In genomic region chr12:118847861-118848495, GRCm38 (mm10) we compare ENCODE assay signal across 7 mouse cellular contexts. TPM values are rescaled to one million over a fixed set of nuclear protein-coding genes. Genes with fewer than 3 reads are reported as not detected.
DNase-seq lines count a peak whose midpoint lies in the region; ATAC-seq and TF ChIP-seq lines count a peak whose summit lies in the region.

No protein-coding gene starts in this region.

- H3K9ac ChIP-seq in lung, postnatal 0 days (replicated peaks; ENCODE audit: low read depth): no peak overlapping the region
- peak overlapping the region; percentile 60 for H3K9ac ChIP-seq in forebrain, embryonic 16.5 days (replicated peaks; ENCODE audit: low read depth, low read length)
- no peak overlapping the region for H3K9ac ChIP-seq in limb, embryonic 15.5 days
- H3K9ac ChIP-seq in stomach, embryonic 15.5 days: no peak overlapping the region

- no peak overlapping the region for H3K27ac ChIP-seq in lung, postnatal 0 days (ENCODE audit: low read length)
- peak overlapping the region; percentile 75 for H3K27ac ChIP-seq in forebrain, embryonic 16.5 days (ENCODE audit: low read length)
- H3K27ac ChIP-seq in limb, embryonic 15.5 days: no peak overlapping the region
- H3K27ac ChIP-seq in stomach, embryonic 15.5 days: no peak overlapping the region

- TF ChIP-seq CTCF in lung, postnatal 0 days (IDR thresholded peaks at IDR 0.05): no peak

- 0 out of 2 replicates have a peak, but pooled peaks have one; percentile 6 for ATAC-seq in lung, postnatal 0 days
- peak; percentile 29 for ATAC-seq in forebrain, embryonic 16.5 days
- no peak for ATAC-seq in limb, embryonic 15.5 days (ENCODE audit: insufficient number of reproducible peaks, low FRiP score, low TSS enrichment, low read depth)
- ATAC-seq in stomach, embryonic 15.5 days (ENCODE audit: insufficient read depth, low FRiP score, low read depth): no peak

- H3K4me2 ChIP-seq in lung, postnatal 0 days (replicated peaks; ENCODE audit: low read depth, low read length): peak overlapping the region; percentile 50
- H3K4me2 ChIP-seq in forebrain, embryonic 16.5 days (ENCODE audit: low read length): peak overlapping the region; percentile 86
- peak overlapping the region; percentile 54 for H3K4me2 ChIP-seq in limb, embryonic 15.5 days
- peak overlapping the region; percentile 52 for H3K4me2 ChIP-seq in stomach, embryonic 15.5 days

- H3K36me3 ChIP-seq in lung, postnatal 0 days (ENCODE audit: insufficient read depth, low read length): no peaks in the 10 kb centered on the region
- no peaks in the 10 kb centered on the region for H3K36me3 ChIP-seq in forebrain, embryonic 16.5 days (ENCODE audit: control insufficient read depth, insufficient read depth)
- no peaks in the 10 kb centered on the region for H3K36me3 ChIP-seq in limb, embryonic 15.5 days
- no peaks in the 10 kb centered on the region for H3K36me3 ChIP-seq in stomach, embryonic 15.5 days

- H3K4me3 ChIP-seq in lung, postnatal 0 days (ENCODE audit: low read depth, low read length): peak overlapping the region; percentile 32
- H3K4me3 ChIP-seq in forebrain, embryonic 16.5 days (replicated peaks; ENCODE audit: low read length): peak overlapping the region; percentile 52
- H3K4me3 ChIP-seq in limb, embryonic 15.5 days: peak overlapping the region; percentile 45
- H3K4me3 ChIP-seq in stomach, embryonic 15.5 days (replicated peaks): peak overlapping the region; percentile 28

- DNase-seq in lung, postnatal 0 days (ENCODE audit: low spot score): no peak
- DNase-seq in lung, postnatal 25 days (ENCODE audit: low spot score): no peak
- no peak for DNase-seq in natural killer cell, adult 2 months (ENCODE audit: low spot score in 2 of 2)
- DNase-seq in frontal cortex, postnatal 14 days (ENCODE audit: low spot score in 2 of 2): no peak

- H3K27me3 ChIP-seq in lung, postnatal 0 days (replicated peaks; ENCODE audit: insufficient read depth, low read length): peaks cover 76% of the 10 kb centered on the region
- H3K27me3 ChIP-seq in forebrain, embryonic 16.5 days (replicated peaks; ENCODE audit: control insufficient read depth, insufficient read depth, low read length): peaks cover 14% of the 10 kb centered on the region
- peaks cover 83% of the 10 kb centered on the region for H3K27me3 ChIP-seq in limb, embryonic 15.5 days
- peaks cover 79% of the 10 kb centered on the region for H3K27me3 ChIP-seq in stomach, embryonic 15.5 days (replicated peaks)

- TF ChIP-seq EP300 in lung, postnatal 0 days (IDR thresholded peaks at IDR 0.05): no peak

- H3K4me1 ChIP-seq in lung, postnatal 0 days (ENCODE audit: insufficient read depth, low read depth, low read length): peaks cover 1% of the 10 kb centered on the region; the same call in 1 of the 2 replicates
- H3K4me1 ChIP-seq in forebrain, embryonic 16.5 days (replicated peaks; ENCODE audit: control insufficient read depth, insufficient read depth, low read length): peaks cover 33% of the 10 kb centered on the region
- peaks cover 32% of the 10 kb centered on the region for H3K4me1 ChIP-seq in limb, embryonic 15.5 days
- H3K4me1 ChIP-seq in stomach, embryonic 15.5 days: peaks cover 27% of the 10 kb centered on the region

- WGBS in lung, postnatal 0 days: 1% methylated on average over 21 of the region's 23 CpGs
- WGBS in forebrain, embryonic 16.5 days: 1% methylated on average over 22 of the region's 23 CpGs
- 1% methylated on average over 23 of the region's 23 CpGs for WGBS in limb, embryonic 15.5 days
- WGBS in stomach, embryonic 15.5 days: 1% methylated on average over 22 of the region's 23 CpGs

- H3K9me3 ChIP-seq in lung, postnatal 0 days (ENCODE audit: low read length): no peaks in the 10 kb centered on the region
- H3K9me3 ChIP-seq in forebrain, embryonic 16.5 days (ENCODE audit: control insufficient read depth, low read length): no peaks in the 10 kb centered on the region
- H3K9me3 ChIP-seq in limb, embryonic 15.5 days: no peaks in the 10 kb centered on the region
- H3K9me3 ChIP-seq in stomach, embryonic 15.5 days: no peaks in the 10 kb centered on the region

RNA-seq across cellular contexts. Expression of gene Sp8, which starts 1.8 kb away (rescaled TPM):
- polyA plus RNA-seq in lung, postnatal 0 days (2015; fragmentation: Nextera tagmentation; extraction: Ambion mirVana): not detected in 2 replicates
- 11.8 and 12.0 TPM in 2 replicates for polyA plus RNA-seq in forebrain, embryonic 16.5 days (2015; fragmentation: Nextera tagmentation; extraction: Ambion mirVana)
- polyA plus RNA-seq in limb, embryonic 15.5 days (2015; fragmentation: Nextera tagmentation; extraction: Ambion mirVana): 5.7 and 6.8 TPM in 2 replicates
- not detected in 2 replicates for polyA plus RNA-seq in stomach, embryonic 15.5 days (2015; fragmentation: Nextera tagmentation; extraction: Ambion mirVana)

Comparison
In these comparisons a context has a peak if more than half of its experiments do, and no peak if none do; other contexts are left out.
1. ATAC-seq: peak in lung, postnatal 0 days (single experiment) and forebrain, embryonic 16.5 days (single experiment); none in limb, embryonic 15.5 days (single experiment) and stomach, embryonic 15.5 days (single experiment).
2. Peak in every context shown above with its lines, with median percentiles within 50 percentile points of each other: H3K4me2 ChIP-seq and H3K4me3 ChIP-seq.